Mouse (Mus musculus) 3T3-L1 (cell line): ENCODE results near the gene Aqp3.
A peak's percentile ranks its signal among the peaks of the same experiment; 100 is the strongest.

ENCODE experiments used
- DNase-seq: peaks from one replicate; pipeline ENCODE4 v3.0.0-alpha.2; 2015; ENCODE audit warnings: low read depth, low spot score

Aqp3 gene

GRCm38 (mm10) chr4:41063894-41064673 is 33.9 kb downstream of the Aqp3 start:
- no peak for DNase-seq

GRCm38 (mm10) chr4:41063351-41063750 is 34.6 kb downstream of the Aqp3 start:
- no peak for DNase-seq

GRCm38 (mm10) chr4:41057361-41057760 is 40.6 kb downstream of the Aqp3 start:
- DNase-seq: no peak

GRCm38 (mm10) chr4:41056742-41057332 is 41.1 kb downstream of the Aqp3 start:
- no peak for DNase-seq

GRCm38 (mm10) chr4:41056253-41056652 is 41.7 kb downstream of the Aqp3 start:
- DNase-seq: no peak

- no peak for DNase-seq
Measured at GRCm38 (mm10) chr4:41055111-41055510, 42.9 kb downstream of the Aqp3 start.

GRCm38 (mm10) chr4:41051781-41052180 is 46.2 kb downstream of the Aqp3 start:
- peak; percentile 38 for DNase-seq

- peak; percentile 96 for DNase-seq
Measured at GRCm38 (mm10) chr4:41050726-41051675, 47.0 kb downstream of the Aqp3 start.

GRCm38 (mm10) chr4:41048926-41049325 is 49.1 kb downstream of the Aqp3 start:
- DNase-seq: peak; percentile 59

- DNase-seq: no peak
Measured at GRCm38 (mm10) chr4:41047524-41048271, 50.3 kb downstream of the Aqp3 start, which contains the start of gene Aqp7. Aqp7 (minus strand) TSS chr4:41048139.

GRCm38 (mm10) chr4:41046254-41046795 is 51.7 kb downstream of the Aqp3 start:
- no peak for DNase-seq

GRCm38 (mm10) chr4:41045288-41045687 is 52.7 kb downstream of the Aqp3 start:
- DNase-seq: no peak

- DNase-seq: no peak
Measured at GRCm38 (mm10) chr4:41043961-41044360, 54.0 kb downstream of the Aqp3 start.

GRCm38 (mm10) chr4:41042880-41043279 is 55.1 kb downstream of the Aqp3 start:
- DNase-seq: no peak
